Mouse (Mus musculus) midbrain, embryonic 16.5 days (tissue): ENCODE data around the gene Bcl6. TPM values are rescaled to one million over a fixed set of nuclear protein-coding genes. Genes with fewer than 3 reads are reported as not detected.
A peak's percentile ranks its signal among the peaks of the same experiment; 100 is the strongest.

Experiments used
- ATAC-seq: fragments of 200-750 bp; cut with Nextera tagmentation; 2 replicates; pipeline ENCODE4 v1.8.0; 2017; ENCODE audit warnings: moderate TSS enrichment
- H3K27ac ChIP-seq: fragments of 300-500 bp; sonication (generic); 2 replicates; pipeline ENCODE4 v1.5.1; 2014; ENCODE audit warnings: mild to moderate bottlenecking, low read length, mixed read lengths
- H3K27me3 ChIP-seq: fragments of 300-500 bp; sonication (generic); 2 replicates; pipeline ENCODE4 v1.6.1; 2014; ENCODE audit warnings: low read depth, low read length, mixed read lengths; ENCODE audit not compliant: control insufficient read depth, insufficient read depth
- H3K36me3 ChIP-seq: fragments of 300-500 bp; sonication (generic); 2 replicates; pipeline ENCODE4 v1.6.1; 2014; ENCODE audit warnings: mild to moderate bottlenecking, low read length, moderate library complexity, mixed read lengths; ENCODE audit not compliant: control insufficient read depth, insufficient read depth
- H3K4me1 ChIP-seq: fragments of 300-500 bp; sonication (generic); 2 replicates; pipeline ENCODE4 v1.6.1; 2014; ENCODE audit warnings: mild to moderate bottlenecking, low read length, mixed read lengths; ENCODE audit not compliant: control insufficient read depth, insufficient read depth
- H3K4me2 ChIP-seq: fragments of 300-500 bp; sonication (generic); 2 replicates; pipeline ENCODE4 v1.6.1; 2014; ENCODE audit warnings: mild to moderate bottlenecking, low read length, mixed read lengths
- H3K4me3 ChIP-seq: fragments of 300-500 bp; sonication (generic); 2 replicates; pipeline ENCODE4 v1.5.1; 2014; ENCODE audit warnings: low read depth, mild to moderate bottlenecking, low read length, moderate library complexity, mixed read lengths
- H3K9ac ChIP-seq: fragments of 300-500 bp; sonication (generic); 2 replicates; pipeline ENCODE4 v1.6.1; 2014; ENCODE audit warnings: low read depth, low read length, mixed read lengths
- H3K9me3 ChIP-seq: fragments of 300-500 bp; sonication (generic); replicated peaks from 2 replicates; pipeline ENCODE4 v1.6.1; 2014; ENCODE audit warnings: mild to moderate bottlenecking, low read length, mixed read lengths; ENCODE audit not compliant: control insufficient read depth, poor library complexity, severe bottlenecking
- WGBS: fragments of 180-500 bp; shearing (Covaris S2); extraction: QIAGEN DNeasy Blood & Tissue Kit; methylation state at CpG from one replicate; pipeline ENCODE4 v1.1.7; 2014; 5-methylcytosine and 5-hydroxymethylcytosine counted together
- polyA plus RNA-seq: library from polyadenylated mRNA; unstranded; fragments of >200 nt; fragmentation: Nextera tagmentation; extraction: Ambion mirVana; gene quantifications from 2 replicates; pipeline ENCODE4 v1.2.1, GENCODE M21; 2015

Gene Bcl6
- polyA plus RNA-seq = 0.31 and 0.60 TPM in 2 replicates

GRCm38 (mm10) chr16:23988466-23989208, at the start of gene Bcl6, which contains the start of gene Gm37419:
Gene Bcl6, minus strand, starts transcription at chr16:23988852.
Gene Gm37419, plus strand, starts transcription at chr16:23988482.
- peaks cover 15% of the 10 kb centered on the region for H3K27me3 ChIP-seq
- peak within 1 kb of the TSS; percentile 99 for H3K4me2 ChIP-seq
- H3K9me3 ChIP-seq = no peaks in the 10 kb centered on the region
- peaks cover 30% of the 10 kb centered on the region for H3K4me1 ChIP-seq
- WGBS = under 1% methylated on average over 68 of the region's 68 CpGs
- peak within 1 kb of the TSS; percentile 93 for H3K9ac ChIP-seq
- H3K36me3 ChIP-seq = no peaks in the 10 kb centered on the region
- H3K4me3 ChIP-seq = peak within 1 kb of the TSS; percentile 76
- ATAC-seq = peak; percentile 81
- peak within 1 kb of the TSS; percentile 98 for H3K27ac ChIP-seq

- ATAC-seq = no peak
Observed at GRCm38 (mm10) chr16:24036398-24036797, 47.7 kb upstream of the Bcl6 start.

GRCm38 (mm10) chr16:24035767-24036166, 47.1 kb upstream of the Bcl6 start:
- H3K36me3 ChIP-seq = no peaks in the 10 kb centered on the region
- 0 out of 2 replicates have a peak, but pooled peaks cover 2% of the 10 kb centered on the region for H3K9me3 ChIP-seq
- no peak overlapping the region for H3K9ac ChIP-seq
- no peak overlapping the region for H3K27ac ChIP-seq
- no peak overlapping the region for H3K4me2 ChIP-seq
- no peaks in the 10 kb centered on the region for H3K27me3 ChIP-seq
- H3K4me1 ChIP-seq = no peaks in the 10 kb centered on the region
- ATAC-seq = no peak
- no peak overlapping the region for H3K4me3 ChIP-seq

More at GRCm38 (mm10) chr16:24036398-24036797, 47.7 kb upstream of the Bcl6 start:
- no peaks in the 10 kb centered on the region for H3K4me1 ChIP-seq
- no peak overlapping the region for H3K4me2 ChIP-seq
- WGBS = 94% methylated on average over 3 of the region's 3 CpGs
- no peaks in the 10 kb centered on the region for H3K36me3 ChIP-seq
- H3K9me3 ChIP-seq = 0 out of 2 replicates have a peak, but pooled peaks cover 2% of the 10 kb centered on the region
- H3K27ac ChIP-seq = no peak overlapping the region
- H3K4me3 ChIP-seq = no peak overlapping the region
- H3K27me3 ChIP-seq = no peaks in the 10 kb centered on the region
- H3K9ac ChIP-seq = no peak overlapping the region

GRCm38 (mm10) chr16:24034450-24034849, 45.8 kb upstream of the Bcl6 start:
- Histone ChIP-seq H3K9me3 (0 out of 2 replicates have a peak, but pooled peaks cover 2% of the 10 kb centered on the region), H3K4me3 (no peak overlapping the region), H3K27ac (no peak overlapping the region), H3K9ac (no peak overlapping the region), H3K4me2 (no peak overlapping the region), H3K4me1 (no peaks in the 10 kb centered on the region), H3K36me3 (no peaks in the 10 kb centered on the region), H3K27me3 (no peaks in the 10 kb centered on the region)
- 73% methylated on average over 2 of the region's 2 CpGs for WGBS
- ATAC-seq = no peak

GRCm38 (mm10) chr16:24033259-24033658, 44.6 kb upstream of the Bcl6 start:
- Histone ChIP-seq H3K36me3 (no peaks in the 10 kb centered on the region), H3K4me3 (no peak overlapping the region), H3K9ac (no peak overlapping the region), H3K27me3 (no peaks in the 10 kb centered on the region), H3K4me2 (no peak overlapping the region), H3K9me3 (0 out of 2 replicates have a peak, but pooled peaks cover 2% of the 10 kb centered on the region), H3K27ac (no peak overlapping the region), H3K4me1 (no peaks in the 10 kb centered on the region)
- no peak for ATAC-seq
- 92% methylated on average over 5 of the region's 5 CpGs for WGBS

- Histone ChIP-seq H3K9me3 (no peaks in the 10 kb centered on the region), H3K27ac (no peak overlapping the region), H3K4me2 (no peak overlapping the region), H3K9ac (no peak overlapping the region), H3K36me3 (no peaks in the 10 kb centered on the region), H3K4me1 (no peaks in the 10 kb centered on the region), H3K27me3 (no peaks in the 10 kb centered on the region), H3K4me3 (no peak overlapping the region)
- no peak for ATAC-seq
- WGBS = 68% methylated on average over 2 of the region's 2 CpGs
Observed at GRCm38 (mm10) chr16:24029965-24030672, 41.5 kb upstream of the Bcl6 start.

- ATAC-seq = no peak
- 73% methylated on average over 7 of the region's 7 CpGs for WGBS
Observed at GRCm38 (mm10) chr16:24025442-24025841, 36.8 kb upstream of the Bcl6 start.

GRCm38 (mm10) chr16:24022605-24023004, 34.0 kb upstream of the Bcl6 start:
- Histone ChIP-seq H3K4me2 (no peak overlapping the region), H3K9ac (no peak overlapping the region), H3K4me1 (no peaks in the 10 kb centered on the region), H3K27ac (no peak overlapping the region), H3K9me3 (no peaks in the 10 kb centered on the region), H3K27me3 (no peaks in the 10 kb centered on the region), H3K36me3 (no peaks in the 10 kb centered on the region), H3K4me3 (no peak overlapping the region)
- ATAC-seq = no peak
- 89% methylated on average over 4 of the region's 4 CpGs for WGBS

More at GRCm38 (mm10) chr16:24025442-24025841, 36.8 kb upstream of the Bcl6 start:
- H3K36me3 ChIP-seq = no peaks in the 10 kb centered on the region
- no peaks in the 10 kb centered on the region for H3K9me3 ChIP-seq
- no peak overlapping the region for H3K4me2 ChIP-seq
- H3K27ac ChIP-seq = no peak overlapping the region
- no peak overlapping the region for H3K9ac ChIP-seq
- no peaks in the 10 kb centered on the region for H3K27me3 ChIP-seq
- no peaks in the 10 kb centered on the region for H3K4me1 ChIP-seq
- H3K4me3 ChIP-seq = no peak overlapping the region

- 79% methylated on average over 1 of the region's 1 CpGs for WGBS
- H3K27me3 ChIP-seq = no peaks in the 10 kb centered on the region
- ATAC-seq = no peak
- H3K9ac ChIP-seq = no peak overlapping the region
- no peak overlapping the region for H3K27ac ChIP-seq
- H3K36me3 ChIP-seq = no peaks in the 10 kb centered on the region
- no peaks in the 10 kb centered on the region; the same call in 1 of the 2 replicates for H3K4me1 ChIP-seq
- H3K4me2 ChIP-seq = no peak overlapping the region
- no peaks in the 10 kb centered on the region for H3K9me3 ChIP-seq
- H3K4me3 ChIP-seq = no peak overlapping the region
Observed at GRCm38 (mm10) chr16:24021722-24022121, 33.1 kb upstream of the Bcl6 start.
